Mouse (Mus musculus): ENCODE data around the gene Sp8. TPM values are rescaled to one million over a fixed set of nuclear protein-coding genes. Genes with fewer than 3 reads are reported as not detected.

Gene Sp8
- total RNA-seq (2021): not detected
- long read RNA-seq, experiment 1: 0 reads
- long read RNA-seq, experiment 2: 0 reads

DNA sequence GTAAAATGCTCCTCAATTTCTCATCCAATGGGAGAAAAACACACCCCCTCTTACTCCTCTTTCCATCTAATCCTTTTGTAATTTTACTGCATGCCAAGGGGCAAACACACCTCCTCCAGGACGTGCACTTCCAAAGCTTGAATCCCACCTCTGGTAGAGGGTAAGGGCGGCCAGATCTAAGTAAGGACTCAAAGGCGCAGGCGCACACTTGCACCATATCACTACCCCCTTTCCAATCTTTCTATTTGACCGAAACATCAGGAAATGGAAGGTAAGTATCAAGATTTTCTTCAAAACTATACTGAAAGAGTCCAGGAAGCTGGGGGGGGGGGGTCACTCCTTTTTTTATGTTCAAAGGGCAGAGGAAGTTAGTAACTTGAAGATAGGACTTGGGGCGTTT lies at the start of gene Sp8:
Gene Sp8, plus strand, starts transcription at position 109 of the 400 bp plus-strand sequence.
- no peak for DNase-seq
- intact Hi-C loops (cut with DNase I): no loop called here

DNA sequence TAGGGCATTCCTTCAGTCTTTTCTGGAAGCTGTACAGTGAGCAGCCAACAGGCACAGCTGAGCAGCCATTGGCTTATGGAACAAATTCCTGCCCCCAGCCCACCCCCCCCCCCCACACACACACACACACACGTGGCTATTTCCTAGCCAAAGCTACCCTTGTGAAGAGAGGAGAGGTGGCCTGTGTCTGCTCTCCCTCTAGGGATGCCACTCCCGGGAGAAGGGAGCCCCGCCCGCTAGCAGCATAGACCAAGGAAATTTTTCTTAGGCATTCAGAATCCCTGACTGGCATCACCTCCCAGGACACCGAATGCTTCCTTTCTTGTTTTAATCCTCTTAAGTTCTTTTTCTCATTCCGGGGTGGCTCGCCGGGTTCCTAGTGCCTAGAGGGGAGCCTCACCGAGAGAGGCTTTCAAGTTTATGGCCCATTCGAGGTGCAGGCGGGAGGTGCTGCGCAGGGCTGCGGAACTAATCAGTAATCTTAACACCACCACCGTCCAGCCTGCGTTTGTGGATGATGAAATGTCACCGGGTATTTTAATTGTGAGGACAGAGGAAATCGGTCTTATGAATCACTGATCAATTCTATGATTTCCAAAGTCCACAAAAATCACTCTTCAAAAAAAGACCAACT lies 34.7 kb upstream of the Sp8 start:
- intact Hi-C loops (cut with DNase I): no loop called here
- no peak for DNase-seq

DNA sequence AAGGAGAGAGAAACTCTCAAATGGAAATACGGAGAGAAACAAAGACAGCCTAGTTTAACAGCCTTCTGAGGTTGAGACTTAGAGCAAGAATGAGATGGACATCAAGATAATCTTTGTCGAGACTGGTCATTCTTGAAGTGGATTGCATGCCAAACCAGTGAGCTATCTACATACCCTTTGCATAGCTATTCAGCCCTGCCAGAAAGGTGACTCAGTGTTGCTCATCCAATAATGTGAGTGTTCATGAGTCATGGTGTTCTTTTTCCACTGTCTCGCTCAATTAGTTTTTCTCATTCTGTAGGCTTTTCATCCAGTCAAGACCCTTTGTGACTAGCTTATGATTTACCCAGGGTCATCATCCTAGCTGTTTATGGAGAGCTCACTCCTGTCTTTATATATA lies 31.6 kb upstream of the Sp8 start:
- intact Hi-C loops (cut with DNase I): no loop called here

DNA sequence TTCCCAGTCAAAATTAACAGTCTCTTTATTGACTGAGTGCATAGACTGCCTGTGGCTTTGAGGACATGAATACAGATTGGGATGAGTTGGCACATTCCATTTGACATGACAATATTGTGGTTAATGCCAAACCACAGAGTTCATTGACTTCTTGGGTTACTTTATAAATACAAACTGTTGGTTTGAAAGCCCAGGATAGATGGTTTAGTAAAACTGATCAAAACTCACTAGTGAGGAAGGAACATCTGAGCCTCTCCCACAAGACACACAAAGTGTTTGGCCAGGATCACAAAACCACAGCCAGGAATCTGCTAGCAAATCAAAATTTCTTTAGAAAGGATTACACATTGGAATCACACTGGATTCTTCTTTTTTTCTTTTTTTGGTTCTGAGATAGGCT lies 30.0 kb upstream of the Sp8 start:
- intact Hi-C loops (cut with DNase I): no loop called here
- DNase-seq: no peak

More for the DNA sequence above, 31.6 kb upstream of the Sp8 start:
- no peak for DNase-seq

DNA sequence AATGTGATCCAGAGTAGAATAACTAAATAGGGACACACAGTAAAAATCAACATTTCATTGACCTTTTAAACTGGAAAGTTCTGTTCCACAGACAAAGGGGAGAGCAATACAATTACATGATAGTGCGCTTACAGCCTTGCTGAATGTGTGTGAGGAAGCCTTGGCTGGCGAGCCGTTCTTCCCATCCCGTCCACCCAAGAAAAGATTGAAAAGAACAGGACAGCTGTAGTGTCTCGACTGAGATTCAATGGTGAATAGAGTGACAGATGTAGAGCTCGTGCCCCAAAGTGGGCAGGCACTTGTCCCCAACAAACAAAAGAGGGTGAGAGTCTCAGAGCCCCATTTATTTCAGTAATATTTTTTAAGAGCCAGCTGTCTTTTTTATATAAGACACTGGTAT lies 16.2 kb upstream of the Sp8 start:
- intact Hi-C loops (cut with DNase I): no loop called here
- no peak for DNase-seq

DNA sequence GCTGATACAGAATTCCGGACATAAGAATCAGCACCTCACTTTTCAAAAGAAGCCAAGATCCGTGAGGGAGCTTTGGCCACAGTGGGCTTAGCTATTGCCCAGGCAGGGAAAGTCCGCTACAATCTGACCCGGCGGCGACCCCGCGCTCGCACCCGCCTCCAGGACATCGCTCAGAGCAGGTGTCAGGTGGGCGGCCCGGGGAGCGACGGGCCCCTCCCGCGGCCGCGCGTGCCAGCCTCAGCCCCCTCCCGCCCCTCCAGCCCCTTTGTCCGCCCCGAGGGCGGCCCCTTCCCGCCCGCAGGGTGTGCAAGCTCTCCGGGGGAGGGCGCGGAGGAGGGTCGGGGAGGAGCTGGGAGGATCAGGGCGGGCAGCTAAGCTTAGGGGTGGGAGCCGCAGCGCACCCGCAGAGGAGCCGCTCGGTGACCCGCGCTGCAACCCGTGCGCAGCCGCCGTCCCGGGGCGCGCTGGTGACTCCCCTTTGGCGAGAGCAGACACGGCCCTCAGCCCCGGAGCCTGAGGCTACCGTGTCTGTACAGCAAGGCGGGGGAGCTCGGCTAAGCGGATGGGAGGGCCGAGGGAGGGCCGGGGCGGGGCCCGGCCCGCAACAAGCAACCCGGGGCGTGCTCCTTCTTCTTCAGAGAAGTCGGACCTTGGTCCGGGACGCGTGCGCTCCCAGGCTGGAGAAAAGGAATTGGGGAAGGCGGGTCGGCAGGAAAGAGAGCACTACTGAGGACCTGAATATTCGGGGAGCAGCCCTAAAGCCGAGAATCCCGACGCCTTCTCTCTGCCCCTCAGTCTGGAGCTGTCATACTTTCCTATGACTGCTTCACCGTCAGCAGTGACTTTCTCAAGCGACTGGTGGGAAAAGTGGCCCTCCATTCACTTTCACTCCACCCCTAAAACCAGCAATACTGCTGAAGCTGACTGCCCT lies 9.5 kb upstream of the Sp8 start:
- DNase-seq: peak in 1 of 2 experiments; percentile 13
- intact Hi-C loops (cut with DNase I): loop anchor here (2.0 kb wide), 1 partner anchor 14 kb away; no protein-coding TSS in a partner anchor

DNA sequence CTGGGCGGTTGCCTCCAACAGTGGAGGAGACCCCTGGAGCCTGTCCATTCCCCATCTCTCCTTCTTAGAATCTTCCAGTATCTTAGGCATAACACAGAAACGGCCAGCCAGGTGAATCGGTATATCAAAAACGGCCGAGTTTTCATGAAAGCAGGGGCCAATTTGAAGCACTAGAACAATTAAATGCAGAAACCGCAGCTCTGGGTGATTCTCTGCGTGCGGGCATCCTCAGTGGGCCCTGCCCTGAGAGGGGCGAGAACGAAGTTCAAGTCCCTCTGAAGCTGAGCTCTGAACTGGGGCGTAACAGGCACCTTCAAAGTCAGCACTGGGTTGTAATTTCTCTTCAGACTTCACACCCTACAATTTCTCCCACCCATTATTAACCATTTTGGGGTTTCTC lies 8.8 kb upstream of the Sp8 start:
- intact Hi-C loops (cut with DNase I): loop anchor here (2.0 kb wide), 1 partner anchor 13 kb away; no protein-coding TSS in a partner anchor
- DNase-seq: no peak

DNA sequence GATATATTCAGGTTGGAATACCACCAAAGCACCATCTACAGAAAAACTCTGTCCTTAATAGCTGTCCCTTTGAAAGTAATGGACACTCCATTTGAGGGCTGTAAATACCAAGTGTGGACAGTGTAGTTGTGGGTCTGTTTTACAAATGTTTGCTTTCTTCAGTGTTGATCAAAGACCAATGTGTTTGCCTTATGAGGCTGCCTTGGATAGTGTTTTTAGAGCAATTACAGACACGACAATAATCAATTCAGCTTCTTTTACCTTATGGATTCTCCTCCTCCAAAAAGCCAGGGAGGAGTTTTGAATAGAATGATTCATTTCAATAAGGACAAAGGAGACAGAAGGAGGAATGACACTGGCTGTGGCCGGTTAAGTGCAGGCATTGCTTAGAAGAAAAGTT lies 7.9 kb upstream of the Sp8 start:
- DNase-seq: no peak
- intact Hi-C loops (cut with DNase I): no loop called here

DNA sequence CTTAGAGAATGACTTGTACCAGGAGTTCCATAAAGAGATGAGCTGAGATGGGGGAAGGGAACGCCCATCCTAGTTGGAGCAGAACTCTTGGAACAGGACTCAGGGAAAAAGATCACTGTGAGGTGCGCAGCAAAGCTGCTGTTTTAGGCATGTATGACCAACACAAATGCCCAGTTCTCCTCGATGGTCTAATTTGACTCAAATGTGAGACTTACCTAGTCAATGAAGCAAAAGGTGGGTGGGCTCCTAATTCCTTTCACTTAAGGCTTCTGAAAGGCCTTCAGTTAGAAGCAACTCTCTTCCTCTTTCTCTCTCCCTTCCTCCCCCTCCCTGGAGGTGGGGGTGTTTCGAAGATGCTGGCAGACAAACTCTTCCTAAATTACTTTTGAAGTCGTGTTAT lies 6.7 kb upstream of the Sp8 start:
- DNase-seq: no peak
- intact Hi-C loops (cut with DNase I): no loop called here

DNA sequence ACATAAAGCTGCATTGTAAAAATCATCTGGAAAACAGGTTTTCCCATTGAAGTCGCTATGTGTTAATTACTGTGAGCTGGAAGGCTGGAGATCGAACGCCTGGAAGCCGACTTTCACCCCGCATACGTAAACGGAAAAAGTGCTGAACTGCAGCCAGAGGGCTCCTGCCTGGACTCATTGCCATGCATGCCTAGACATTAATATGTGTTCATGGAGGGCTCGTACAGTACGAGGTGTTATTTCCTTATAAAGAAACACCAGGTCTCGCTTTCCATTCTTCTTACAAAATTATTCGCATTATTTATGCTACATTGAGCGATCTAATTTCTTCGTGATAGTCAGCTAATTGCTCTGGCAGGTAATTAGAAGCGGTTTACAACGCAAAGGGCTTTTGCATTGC lies 5.8 kb upstream of the Sp8 start:
- no peak for DNase-seq
- intact Hi-C loops (cut with DNase I): no loop called here

DNA sequence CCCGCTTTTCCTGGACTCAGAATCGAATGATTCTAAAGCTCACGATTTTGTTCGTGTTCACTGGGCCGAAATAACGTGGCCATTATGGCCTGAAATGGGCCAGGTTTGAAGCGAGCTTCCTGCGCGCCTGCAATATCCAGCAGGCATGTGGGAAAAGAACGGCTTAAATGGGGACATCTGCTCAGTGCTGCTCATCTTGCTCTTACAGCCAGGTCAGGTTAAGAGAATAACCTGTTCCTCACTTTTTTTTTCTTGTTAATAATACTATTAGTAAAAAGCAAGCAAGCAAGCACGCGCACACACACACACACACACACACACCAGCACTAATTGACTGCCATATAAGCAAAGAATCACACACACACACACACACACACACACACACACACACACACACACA lies 5.3 kb upstream of the Sp8 start:
- intact Hi-C loops (cut with DNase I): no loop called here
- no peak for DNase-seq

DNA sequence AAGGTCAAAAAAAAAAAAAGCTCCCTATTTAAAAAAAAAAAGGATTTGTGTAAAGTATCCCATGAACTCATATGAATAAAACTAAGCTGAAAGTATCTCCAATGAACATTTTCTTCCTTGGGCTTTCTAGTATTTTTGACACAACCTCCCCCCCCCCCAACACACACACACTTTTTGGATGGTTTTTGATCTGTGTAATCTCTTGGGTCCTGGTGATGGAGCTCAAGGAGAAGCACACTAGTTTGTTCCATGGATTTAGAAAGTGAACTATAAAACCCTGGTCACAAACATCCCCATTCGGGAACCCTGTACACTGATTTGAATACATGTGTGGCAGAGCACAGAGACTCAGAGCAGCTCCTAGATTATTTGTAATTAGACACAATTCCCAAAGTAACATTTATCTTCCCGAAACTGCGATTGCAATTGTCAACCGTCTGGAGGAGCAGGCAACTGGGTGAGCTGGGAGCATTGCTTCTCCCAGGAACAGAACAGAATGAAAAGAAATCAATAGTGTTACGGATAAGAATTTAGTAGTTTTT lies 4.7 kb upstream of the Sp8 start:
- DNase-seq: no peak
- intact Hi-C loops (cut with DNase I): no loop called here

DNA sequence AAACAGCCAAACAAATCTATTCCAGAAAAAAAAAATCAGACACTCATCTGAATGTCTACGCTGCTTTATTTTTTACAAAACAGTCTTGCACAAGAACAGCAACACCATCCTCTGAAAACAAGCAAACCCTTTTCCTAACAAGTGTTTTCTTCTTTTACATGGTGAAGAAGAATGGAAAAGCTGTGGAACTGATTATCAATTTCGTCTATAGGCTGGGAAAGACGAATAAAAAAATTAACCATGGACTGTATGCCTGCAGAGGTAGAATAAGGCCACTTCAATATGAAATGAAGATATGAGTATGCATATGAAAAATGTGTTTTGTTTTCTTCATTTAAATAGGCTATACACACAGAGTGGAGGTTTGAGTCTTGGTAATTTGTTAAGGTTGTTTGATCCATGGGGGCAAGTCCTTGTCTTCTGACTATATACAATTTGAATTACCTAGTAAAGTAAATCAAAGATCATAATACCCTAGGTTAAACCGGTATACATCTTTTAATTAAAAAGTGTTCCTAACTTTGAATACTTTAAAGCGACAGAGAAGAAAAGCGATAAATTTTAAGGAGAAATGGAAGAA lies 4.1 kb upstream of the Sp8 start:
- intact Hi-C loops (cut with DNase I): no loop called here
- no peak for DNase-seq

DNA sequence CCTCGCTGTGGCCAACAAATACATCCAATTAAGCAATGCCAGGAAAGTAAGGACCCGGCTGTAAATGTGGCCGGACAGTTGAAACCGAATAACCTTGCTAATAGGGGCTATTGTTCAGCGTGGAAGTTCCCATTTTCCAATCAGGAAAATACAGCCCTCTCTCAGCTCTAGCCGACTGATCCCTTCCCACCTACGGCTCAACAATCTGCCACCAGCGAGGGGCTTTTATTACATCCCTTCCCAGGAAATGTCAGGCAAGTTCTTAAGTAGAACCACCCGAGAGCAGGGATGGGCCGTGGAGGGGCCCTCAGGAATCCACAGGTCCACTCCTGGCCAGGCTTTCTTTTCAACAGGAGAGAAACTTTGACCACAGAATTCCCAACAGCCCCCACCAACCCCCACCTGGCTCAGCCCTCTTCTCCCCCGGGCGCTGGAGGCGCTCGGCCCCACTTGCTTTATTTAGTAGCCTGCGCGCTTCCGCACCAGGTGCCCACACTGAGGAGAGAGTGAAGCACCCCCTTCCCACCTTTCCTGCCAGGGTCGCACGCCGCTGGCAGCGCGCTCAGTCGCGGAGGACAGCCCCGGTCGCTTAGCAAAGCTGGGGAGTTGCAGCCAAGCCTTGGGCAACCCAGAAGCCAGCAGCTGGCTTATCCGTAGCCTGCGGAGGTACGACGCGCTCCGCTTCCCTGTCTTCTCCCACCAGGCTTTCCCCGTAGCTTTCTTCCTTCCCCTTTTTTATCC lies 3.3 kb upstream of the Sp8 start:
- peak in 1 of 2 experiments; percentile 3 for DNase-seq
- intact Hi-C loops (cut with DNase I): no loop called here

DNA sequence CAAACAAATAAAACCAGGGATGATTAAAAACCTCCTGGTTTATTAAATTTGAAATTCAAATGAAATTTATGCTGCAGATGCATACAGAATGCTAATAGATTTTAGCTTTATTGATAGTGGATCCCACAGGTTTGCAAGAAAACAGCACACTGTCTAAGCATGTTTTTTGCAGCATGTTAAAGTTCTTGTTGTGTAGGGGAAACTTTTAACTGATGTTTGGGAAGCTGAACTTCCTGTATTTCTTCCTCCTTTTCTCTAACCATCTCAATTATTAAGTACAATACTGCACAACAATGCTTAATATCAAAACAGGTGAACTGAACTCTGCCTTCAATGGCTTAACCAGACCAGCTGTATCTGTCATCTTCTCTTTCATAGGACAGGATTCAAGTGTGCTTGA lies 2.0 kb upstream of the Sp8 start:
- DNase-seq: no peak
- intact Hi-C loops (cut with DNase I): no loop called here

DNA sequence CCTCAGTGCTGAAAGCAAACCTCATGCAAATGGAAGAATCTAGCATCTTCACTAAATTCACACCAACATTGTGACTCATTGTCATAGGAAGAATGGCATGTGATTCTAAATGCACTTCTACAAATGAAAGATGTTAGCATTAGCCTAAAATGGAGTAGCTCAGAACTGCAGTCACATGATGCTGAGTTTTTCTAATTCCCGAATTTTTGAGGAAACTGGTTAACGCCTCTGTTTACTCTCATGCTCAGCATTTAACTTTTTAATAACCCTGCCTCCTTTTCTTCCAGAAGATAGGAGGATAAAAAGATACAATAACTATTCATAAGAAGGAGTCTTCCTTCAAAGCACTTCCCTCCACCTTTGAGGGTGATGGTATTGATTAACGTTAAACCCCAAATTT lies 1.3 kb upstream of the Sp8 start:
- intact Hi-C loops (cut with DNase I): no loop called here
- DNase-seq: no peak

DNA sequence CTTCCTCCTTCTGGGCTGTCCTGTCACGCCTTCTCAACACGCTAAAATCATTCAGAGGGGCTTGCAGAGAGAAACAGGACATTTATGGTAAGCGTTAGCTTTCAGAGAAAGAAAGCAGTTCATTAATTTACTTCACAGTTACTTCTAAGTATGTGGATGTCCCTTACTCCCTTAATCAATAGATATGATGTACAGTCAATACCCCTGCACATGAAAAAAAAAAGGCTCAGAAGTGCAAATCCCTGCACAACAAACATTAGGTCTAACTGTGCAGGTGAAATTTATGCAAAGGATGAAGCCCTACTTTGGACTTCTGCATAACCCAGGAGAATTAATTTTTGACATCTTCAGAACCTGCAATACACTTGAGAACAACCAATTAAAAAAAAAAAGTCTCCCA lies 778 bp upstream of the Sp8 start:
- no peak for DNase-seq
- intact Hi-C loops (cut with DNase I): no loop called here

DNA sequence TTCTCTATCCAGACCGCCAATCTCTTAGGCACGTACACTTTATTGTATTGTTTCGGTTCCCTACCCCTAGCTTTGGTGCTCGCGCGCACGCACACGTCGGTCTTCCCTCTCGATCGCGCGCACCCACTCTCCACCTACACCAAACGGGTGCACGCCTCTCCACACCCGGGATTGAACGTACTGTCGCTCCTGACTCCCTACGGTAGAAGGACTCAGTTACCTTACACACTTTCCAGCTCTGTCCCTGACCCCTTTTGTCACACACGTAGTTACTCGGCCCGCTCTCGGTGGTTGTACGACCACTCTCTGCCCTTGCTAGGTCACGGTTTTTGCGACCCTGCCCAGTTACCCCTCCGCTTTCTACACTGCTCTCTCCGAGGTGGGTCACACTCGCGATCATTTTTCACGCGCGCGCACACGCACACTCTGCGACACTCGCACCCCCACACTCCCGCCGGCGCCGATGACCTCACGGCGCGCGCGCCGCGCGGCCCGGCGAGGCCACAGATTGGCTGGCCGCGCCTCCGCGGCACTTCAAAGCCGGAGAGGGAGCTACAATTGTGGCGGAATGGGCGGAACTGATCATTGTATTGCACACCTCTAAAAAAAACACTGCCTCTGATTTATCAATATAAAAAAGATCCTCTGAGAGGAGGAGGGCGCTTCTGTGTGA lies 656 bp downstream of the Sp8 start:
- peak; percentile 22 to 32 for DNase-seq
- intact Hi-C loops (cut with DNase I): no loop called here

DNA sequence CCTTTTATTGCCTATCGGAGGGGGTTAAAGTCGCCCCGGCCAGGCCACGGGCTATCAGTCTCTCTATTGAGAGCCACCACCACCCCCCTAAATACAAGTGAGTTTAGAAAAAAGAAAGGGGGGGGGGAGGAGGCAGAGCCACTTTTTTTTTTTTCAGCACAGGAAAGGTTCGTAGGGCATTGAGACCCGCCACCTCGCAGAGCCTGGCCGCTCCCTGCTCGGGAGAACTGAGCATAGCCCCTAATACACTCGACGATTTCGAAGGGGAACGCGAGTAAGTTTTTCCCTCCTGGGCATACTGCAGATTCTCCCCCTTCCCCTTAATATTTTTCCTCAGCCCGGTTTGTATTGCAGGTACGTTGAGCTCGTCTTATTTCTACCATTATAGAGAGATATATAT lies 1.3 kb downstream of the Sp8 start:
- no peak for DNase-seq
- intact Hi-C loops (cut with DNase I): no loop called here
